Mouse (Mus musculus) limb, embryonic 13.5 days (tissue): Measurements from ENCODE around the gene 1700067P10Rik. TPM values are rescaled to one million over a fixed set of nuclear protein-coding genes. Genes with fewer than 3 reads are reported as not detected.
A peak's percentile ranks its signal among the peaks of the same experiment; 100 is the strongest.

Source experiments
- ATAC-seq: fragments of 200-750 bp; cut with Nextera tagmentation; 2 replicates; pipeline ENCODE4 v1.8.0; 2017; ENCODE audit warnings: low read depth, moderate number of reproducible peaks, moderate TSS enrichment; ENCODE audit not compliant: low FRiP score
- H3K27ac ChIP-seq: fragments of 300-500 bp; sonication (generic); 2 replicates; pipeline ENCODE4 v1.5.1; 2015; ENCODE audit warnings: inconsistent platforms, mild to moderate bottlenecking, moderate library complexity
- H3K27me3 ChIP-seq: fragments of 300-500 bp; sonication (generic); 2 replicates; pipeline ENCODE4 v1.6.1; 2015; ENCODE audit warnings: mild to moderate bottlenecking, inconsistent platforms
- H3K36me3 ChIP-seq: fragments of 300-500 bp; sonication (generic); 2 replicates; pipeline ENCODE4 v1.6.1; 2015; ENCODE audit warnings: inconsistent platforms, mild to moderate bottlenecking, moderate library complexity
- H3K4me1 ChIP-seq: fragments of 300-500 bp; sonication (generic); 2 replicates; pipeline ENCODE4 v1.6.1; 2015; ENCODE audit warnings: inconsistent platforms
- H3K4me2 ChIP-seq: fragments of 300-500 bp; sonication (generic); replicated peaks from 2 replicates; pipeline ENCODE4 v1.6.1; 2015; ENCODE audit warnings: inconsistent platforms, mild to moderate bottlenecking, moderate library complexity
- H3K4me3 ChIP-seq: fragments of 300-500 bp; sonication (generic); 2 replicates; pipeline ENCODE4 v1.5.1; 2015; ENCODE audit warnings: moderate library complexity, mild to moderate bottlenecking, inconsistent platforms
- H3K9ac ChIP-seq: fragments of 300-500 bp; sonication (generic); 2 replicates; pipeline ENCODE4 v1.6.1; 2015; ENCODE audit warnings: mild to moderate bottlenecking, inconsistent platforms
- H3K9me3 ChIP-seq: fragments of 300-500 bp; sonication (generic); 2 replicates; pipeline ENCODE4 v1.6.1; 2016; ENCODE audit warnings: inconsistent platforms
- WGBS: fragments of 180-500 bp; shearing (Covaris S2); methylation state at CpG from one replicate; pipeline ENCODE4 v1.1.7; 2015; 5-methylcytosine and 5-hydroxymethylcytosine counted together
- polyA plus RNA-seq: library from polyadenylated mRNA; unstranded; fragments of >200 nt; fragmentation: Nextera tagmentation; extraction: Ambion mirVana; gene quantifications from 2 replicates; pipeline ENCODE4 v1.2.1, GENCODE M21; 2015

The 1700067P10Rik gene
- polyA plus RNA-seq, 1 experiment from 2014 or later, result not detected

DNA sequence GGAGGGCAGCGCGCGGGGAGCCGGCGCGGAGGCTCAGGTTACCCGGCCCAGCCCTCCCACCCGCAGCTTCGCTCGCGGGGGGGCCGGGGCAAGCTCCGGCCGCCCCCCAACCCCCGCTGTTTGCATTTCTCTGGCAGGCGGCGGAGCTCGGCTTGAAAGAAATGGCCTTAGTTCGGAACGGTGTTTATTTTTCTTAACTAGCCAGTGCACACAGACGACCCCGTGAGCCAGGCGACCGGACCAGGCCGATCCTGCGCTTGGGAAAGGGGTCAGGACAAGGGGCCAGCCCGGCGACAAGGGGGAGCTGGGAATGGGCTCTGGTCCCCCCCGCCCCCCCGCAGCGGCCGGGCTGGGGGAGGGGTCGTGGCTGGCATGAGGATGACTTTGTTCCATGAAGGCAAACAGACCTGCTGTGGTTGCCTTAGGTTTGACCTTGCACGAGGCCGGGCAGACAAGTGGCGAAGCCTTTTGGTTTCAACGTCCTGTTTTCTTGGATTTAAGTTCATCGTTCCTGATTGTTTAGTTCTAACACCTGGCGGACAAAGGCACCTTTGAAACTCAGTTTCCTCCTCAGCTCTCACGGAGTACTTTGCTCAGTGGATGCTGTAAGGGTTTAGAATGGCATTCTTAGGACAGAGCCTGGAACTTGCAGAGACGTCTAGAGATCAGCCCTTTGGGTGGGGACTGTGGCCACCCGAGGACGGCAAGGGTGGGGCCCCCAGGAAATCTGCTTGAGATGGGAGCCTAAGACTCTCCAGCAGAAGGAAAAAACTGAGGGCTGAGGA, 8.8 kb downstream of the 1700067P10Rik start:
- H3K27ac ChIP-seq, result peak overlapping the region; percentile 73; the same call in 1 of the 2 replicates
- no peaks in the 10 kb centered on the region for H3K9me3 ChIP-seq
- under 1% methylated on average over 40 of the region's 43 CpGs for WGBS
- peaks cover 58% of the 10 kb centered on the region for H3K27me3 ChIP-seq
- peak overlapping the region; percentile 56; the same call in 1 of the 2 replicates for H3K9ac ChIP-seq
- H3K36me3 ChIP-seq, result no peaks in the 10 kb centered on the region
- peaks cover 71% of the 10 kb centered on the region for H3K4me1 ChIP-seq
- ATAC-seq, result no peak
- H3K4me3 ChIP-seq, result peak overlapping the region; percentile 34
- peak overlapping the region; percentile 67 for H3K4me2 ChIP-seq

DNA sequence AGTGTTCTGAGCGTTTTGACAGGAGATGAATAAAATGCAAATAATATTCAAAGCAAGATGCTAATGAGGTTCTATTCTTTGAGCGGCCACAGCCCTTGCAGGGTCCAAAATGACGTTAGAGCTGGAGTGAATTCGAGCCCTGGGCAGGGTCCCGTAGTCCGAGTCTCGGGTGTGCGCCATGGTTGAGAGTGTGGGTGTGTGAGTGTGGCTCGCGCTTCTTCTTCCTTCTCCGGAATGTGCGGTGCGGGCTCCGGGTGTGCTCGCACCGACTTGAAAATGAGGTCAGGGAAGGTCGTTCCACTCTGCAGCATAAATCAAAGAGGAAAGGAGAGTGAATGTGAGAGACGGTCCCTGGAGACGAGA, 9.4 kb downstream of the 1700067P10Rik start:
- Histone ChIP-seq H3K4me3 (peak overlapping the region; percentile 34), H3K4me1 (peaks cover 68% of the 10 kb centered on the region), H3K27me3 (peaks cover 58% of the 10 kb centered on the region), H3K9ac (no peak overlapping the region), H3K27ac (peak overlapping the region; percentile 28; the same call in 1 of the 2 replicates), H3K36me3 (no peaks in the 10 kb centered on the region), H3K9me3 (no peaks in the 10 kb centered on the region), H3K4me2 (peak overlapping the region; percentile 67)
- WGBS, result 1% methylated on average over 19 of the region's 19 CpGs
- no peak for ATAC-seq

DNA sequence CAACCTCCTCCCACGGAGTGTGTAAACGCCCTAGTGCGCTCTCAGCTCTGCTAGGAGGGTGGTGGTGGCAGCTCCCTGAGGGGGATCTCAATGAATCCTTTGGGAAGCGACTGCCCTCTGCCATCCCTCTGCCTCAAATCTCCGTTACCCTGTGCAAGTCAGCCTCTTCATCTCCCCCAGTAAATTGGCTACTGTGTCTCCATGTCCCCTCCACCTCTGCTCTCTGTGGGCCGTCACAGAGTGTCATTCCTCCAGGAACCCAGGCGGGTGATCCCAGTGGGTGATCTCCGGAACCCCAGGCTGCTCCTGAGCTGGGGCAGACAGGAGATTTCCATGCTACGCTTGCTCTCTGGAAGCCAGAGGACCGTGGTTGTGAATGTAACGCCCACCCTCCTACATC, 10.2 kb downstream of the 1700067P10Rik start:
- Histone ChIP-seq H3K4me2 (peak overlapping the region; percentile 67), H3K36me3 (no peaks in the 10 kb centered on the region), H3K27me3 (peaks cover 54% of the 10 kb centered on the region), H3K4me3 (no peak overlapping the region), H3K9me3 (no peaks in the 10 kb centered on the region), H3K4me1 (peaks cover 65% of the 10 kb centered on the region), H3K27ac (no peak overlapping the region), H3K9ac (no peak overlapping the region)
- no peak for ATAC-seq
- WGBS, result 18% methylated on average over 11 of the region's 11 CpGs

DNA sequence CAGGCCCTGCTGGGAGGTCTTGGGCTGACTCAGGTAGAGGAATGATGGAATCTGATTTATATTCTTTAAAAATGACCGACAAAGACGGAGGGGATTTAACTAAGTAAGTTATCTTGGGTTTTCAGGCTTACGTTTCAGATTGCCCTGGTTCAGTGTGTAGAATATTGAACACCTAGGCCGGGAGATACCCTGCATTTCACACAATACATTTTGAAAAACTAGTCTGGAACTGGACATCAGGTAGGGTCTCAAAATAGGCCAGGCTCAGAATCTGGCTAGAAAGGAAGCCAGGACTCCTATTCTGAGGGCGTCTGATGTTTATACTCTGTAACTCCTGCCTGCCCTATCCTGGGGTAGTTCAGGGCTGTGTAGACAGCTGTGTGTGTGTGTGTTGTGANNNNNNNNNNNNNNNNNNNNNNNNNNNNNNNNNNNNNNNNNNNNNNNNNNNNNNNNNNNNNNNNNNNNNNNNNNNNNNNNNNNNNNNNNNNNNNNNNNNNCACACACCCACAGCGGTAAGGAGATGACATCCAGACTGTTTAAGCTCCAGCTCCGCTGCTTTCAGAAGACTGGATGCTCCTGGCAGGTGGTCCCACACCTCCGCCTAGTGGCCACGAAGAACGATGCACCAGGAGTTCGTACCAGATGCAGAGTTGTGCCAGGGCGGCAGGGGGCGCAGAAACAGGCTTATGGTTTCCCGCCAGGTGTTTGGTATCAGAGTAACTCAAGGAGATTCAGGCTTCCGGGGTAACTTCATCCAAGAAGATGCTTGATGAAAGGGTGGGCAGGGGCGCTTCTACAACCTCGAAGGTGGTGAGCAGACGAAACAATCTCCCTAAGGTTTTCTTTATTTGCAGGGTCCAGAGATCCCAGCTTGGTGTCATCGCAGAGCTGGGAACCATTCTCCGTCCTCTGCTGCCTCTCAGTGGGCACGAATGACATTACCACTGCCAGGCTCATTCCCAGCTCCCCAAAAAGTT, 11.6 kb downstream of the 1700067P10Rik start:
- Histone ChIP-seq H3K9me3 (no peaks in the 10 kb centered on the region), H3K4me3 (peak overlapping the region; percentile 34), H3K4me2 (peak overlapping the region; percentile 57), H3K27ac (no peak overlapping the region), H3K36me3 (no peaks in the 10 kb centered on the region), H3K27me3 (peaks cover 42% of the 10 kb centered on the region), H3K4me1 (peaks cover 51% of the 10 kb centered on the region), H3K9ac (no peak overlapping the region)
- ATAC-seq, result peak; percentile 72
- 12% methylated on average over 20 of the region's 21 CpGs for WGBS

DNA sequence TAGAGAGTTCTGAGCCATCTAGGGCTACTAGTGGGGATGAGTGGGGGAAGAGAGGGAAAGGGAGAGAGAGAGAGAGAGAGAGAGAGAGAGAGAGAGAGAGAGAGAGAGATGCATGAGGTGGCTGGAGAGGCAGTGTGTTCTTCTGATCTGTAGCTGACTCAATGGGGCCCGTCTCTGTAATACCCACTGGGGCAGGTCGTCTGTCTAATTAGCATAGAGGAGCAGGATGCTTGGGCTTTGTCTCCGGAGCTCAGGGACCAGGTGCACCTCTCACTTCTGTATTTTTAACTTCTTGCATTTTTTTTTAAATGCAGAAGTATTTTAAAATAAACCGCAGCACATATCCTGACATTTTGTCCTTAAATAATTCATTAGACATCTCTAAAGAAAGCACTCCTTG, 18.2 kb downstream of the 1700067P10Rik start:
- H3K36me3 ChIP-seq, result no peaks in the 10 kb centered on the region
- WGBS, result 53% methylated on average over 4 of the region's 4 CpGs

DNA sequence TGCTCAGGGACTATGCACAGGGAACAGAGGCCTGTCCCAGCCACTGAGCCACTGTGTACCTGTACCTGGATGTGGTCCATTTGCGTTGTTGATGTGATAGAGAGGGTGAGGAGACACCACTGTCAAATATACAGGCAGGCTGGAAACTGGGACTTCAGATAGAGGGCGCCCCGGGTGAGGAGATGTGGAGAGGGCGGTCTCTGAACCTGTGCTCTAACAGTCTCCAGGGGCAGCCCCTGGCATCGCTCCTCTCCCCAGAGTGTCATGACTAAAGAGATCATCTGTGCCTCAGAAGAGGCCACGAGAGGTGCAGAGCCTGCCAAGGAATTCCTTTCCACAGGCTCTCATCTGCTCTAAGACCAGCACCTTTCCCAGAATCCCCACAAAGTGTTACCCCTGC, 18.7 kb downstream of the 1700067P10Rik start:
- Histone ChIP-seq H3K4me1 (no peaks in the 10 kb centered on the region), H3K4me2 (no peak overlapping the region), H3K27ac (no peak overlapping the region), H3K9me3 (no peaks in the 10 kb centered on the region), H3K36me3 (no peaks in the 10 kb centered on the region), H3K9ac (no peak overlapping the region), H3K27me3 (no peaks in the 10 kb centered on the region), H3K4me3 (no peak overlapping the region)
- WGBS, result 58% methylated on average over 6 of the region's 6 CpGs
- no peak for ATAC-seq

More for the DNA sequence above, 18.2 kb downstream of the 1700067P10Rik start:
- ATAC-seq, result no peak
- Histone ChIP-seq H3K4me1 (no peaks in the 10 kb centered on the region), H3K27me3 (0 out of 2 replicates have a peak, but pooled peaks cover 3% of the 10 kb centered on the region), H3K9me3 (no peaks in the 10 kb centered on the region), H3K27ac (no peak overlapping the region), H3K4me3 (no peak overlapping the region), H3K4me2 (no peak overlapping the region), H3K9ac (no peak overlapping the region)

DNA sequence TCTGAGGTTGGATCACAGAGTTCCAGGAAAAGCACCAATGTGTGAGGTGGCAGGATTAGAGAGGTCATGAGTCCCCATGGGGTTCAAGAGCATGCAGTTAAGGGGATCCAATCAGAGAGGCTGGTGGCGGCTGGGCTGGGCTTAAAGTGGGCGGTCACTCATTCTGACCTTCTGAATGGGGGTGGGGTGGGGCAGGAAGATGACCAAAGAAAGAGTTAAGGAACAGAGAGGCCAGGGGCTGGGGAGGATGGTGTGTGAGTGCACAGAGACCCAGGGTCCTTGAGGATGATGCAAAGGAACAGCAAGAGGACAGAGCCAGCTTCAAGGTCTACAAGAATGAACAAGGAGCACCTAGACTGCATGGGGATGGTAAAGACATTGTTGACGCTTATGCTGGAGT, 19.4 kb downstream of the 1700067P10Rik start:
- 85% methylated on average over 3 of the region's 3 CpGs for WGBS
- Histone ChIP-seq H3K4me2 (no peak overlapping the region), H3K36me3 (no peaks in the 10 kb centered on the region)

DNA sequence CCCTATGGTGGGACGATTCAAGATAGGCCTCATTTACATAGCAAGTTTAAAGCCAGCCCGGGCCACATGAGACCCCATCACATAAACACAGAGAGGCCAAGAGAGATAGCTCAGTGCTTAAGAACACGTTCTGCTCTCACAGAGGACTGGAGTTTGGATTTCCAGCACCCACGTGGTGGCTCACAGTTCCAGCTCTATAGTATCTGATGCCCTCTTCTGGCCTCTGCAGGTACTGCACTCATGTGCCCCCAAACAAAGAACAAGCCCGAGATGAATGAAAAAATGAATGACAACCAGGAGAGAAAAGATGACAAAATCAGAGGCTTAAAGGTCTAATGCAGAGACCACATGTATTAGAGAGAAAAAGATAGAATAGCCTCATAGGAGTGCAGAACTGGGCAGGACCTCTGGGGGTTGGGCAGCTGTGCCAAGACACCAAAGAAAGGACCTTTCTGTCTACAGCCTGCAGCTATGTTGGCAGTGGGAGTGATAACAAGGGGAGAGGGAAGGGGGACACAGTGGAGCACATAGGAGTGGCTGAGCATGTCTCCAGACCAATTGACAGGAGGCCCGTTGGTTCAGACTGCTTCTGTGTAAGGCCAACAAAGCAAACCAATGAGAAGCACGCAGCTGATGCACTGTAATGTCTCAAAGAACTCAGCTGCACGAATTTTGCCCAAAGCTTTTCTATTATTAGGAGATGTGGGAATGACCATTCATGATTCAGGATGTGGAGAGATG, 21.6 kb downstream of the 1700067P10Rik start:
- no peaks in the 10 kb centered on the region for H3K27me3 ChIP-seq
- H3K4me2 ChIP-seq, result no peak overlapping the region
- H3K4me1 ChIP-seq, result no peaks in the 10 kb centered on the region
- no peaks in the 10 kb centered on the region for H3K36me3 ChIP-seq
- peaks cover 8% of the 10 kb centered on the region for H3K9me3 ChIP-seq
- H3K27ac ChIP-seq, result no peak overlapping the region
- H3K4me3 ChIP-seq, result no peak overlapping the region
- WGBS, result 49% methylated on average over 8 of the region's 8 CpGs
- no peak for ATAC-seq
- H3K9ac ChIP-seq, result no peak overlapping the region

More for the DNA sequence above, 19.4 kb downstream of the 1700067P10Rik start:
- no peak for ATAC-seq
- H3K9me3 ChIP-seq, result peaks cover 3% of the 10 kb centered on the region
- H3K27me3 ChIP-seq, result no peaks in the 10 kb centered on the region
- H3K4me3 ChIP-seq, result no peak overlapping the region
- no peaks in the 10 kb centered on the region for H3K4me1 ChIP-seq
- H3K9ac ChIP-seq, result no peak overlapping the region
- H3K27ac ChIP-seq, result no peak overlapping the region

DNA sequence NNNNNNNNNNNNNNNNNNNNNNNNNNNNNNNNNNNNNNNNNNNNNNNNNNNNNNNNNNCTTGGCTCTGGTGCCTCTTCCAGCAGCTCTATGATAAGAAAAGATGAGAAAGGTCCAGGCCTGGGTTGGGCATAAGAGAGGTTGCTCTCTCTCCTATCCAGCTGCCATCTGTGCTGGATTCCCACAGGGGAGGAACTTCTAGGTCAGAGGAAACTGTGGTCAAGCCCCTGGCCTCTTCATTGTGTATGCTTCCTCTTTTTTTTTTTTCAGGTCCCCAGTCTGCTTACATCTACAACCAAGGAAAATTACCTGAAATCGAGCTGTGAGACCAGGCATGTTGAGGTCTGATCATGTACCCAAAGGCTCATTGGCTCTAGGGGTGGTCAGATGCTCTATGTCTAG, 29.5 kb downstream of the 1700067P10Rik start:
- no peak overlapping the region for H3K4me3 ChIP-seq
- H3K36me3 ChIP-seq, result no peaks in the 10 kb centered on the region
- H3K4me2 ChIP-seq, result no peak overlapping the region
- no peaks in the 10 kb centered on the region for H3K27me3 ChIP-seq
- peaks cover 4% of the 10 kb centered on the region; the same call in 1 of the 2 replicates for H3K9me3 ChIP-seq
- H3K4me1 ChIP-seq, result no peaks in the 10 kb centered on the region
- 73% methylated on average over 1 of the region's 1 CpGs for WGBS
- no peak overlapping the region for H3K9ac ChIP-seq
- no peak overlapping the region for H3K27ac ChIP-seq
- no peak for ATAC-seq

DNA sequence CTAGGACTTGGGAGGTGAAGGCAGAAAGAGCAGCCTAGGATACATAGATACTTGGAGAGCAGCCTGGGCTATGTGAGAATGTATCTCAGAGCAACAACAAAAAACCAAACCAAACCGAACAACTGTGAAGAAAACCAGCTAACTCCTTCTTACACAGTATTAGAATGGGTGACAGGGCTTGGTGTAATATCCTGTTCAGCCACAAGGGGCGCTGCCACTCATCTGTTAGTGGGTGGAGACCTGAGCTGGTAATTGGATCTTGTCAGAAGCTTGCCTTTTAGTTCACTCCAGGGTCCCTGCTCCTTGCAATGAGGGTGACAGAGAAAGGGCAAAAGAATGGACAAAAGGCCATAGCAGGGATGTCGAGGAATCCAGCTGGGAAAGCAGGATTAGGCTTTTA, 30.5 kb downstream of the 1700067P10Rik start:
- Histone ChIP-seq H3K4me1 (no peaks in the 10 kb centered on the region), H3K9me3 (no peaks in the 10 kb centered on the region; the same call in 1 of the 2 replicates), H3K27ac (no peak overlapping the region), H3K4me3 (no peak overlapping the region), H3K27me3 (no peaks in the 10 kb centered on the region), H3K9ac (no peak overlapping the region), H3K4me2 (no peak overlapping the region), H3K36me3 (no peaks in the 10 kb centered on the region)
- ATAC-seq, result peak; percentile 44; the same call in 1 of the 2 replicates
- 27% methylated on average over 3 of the region's 3 CpGs for WGBS

DNA sequence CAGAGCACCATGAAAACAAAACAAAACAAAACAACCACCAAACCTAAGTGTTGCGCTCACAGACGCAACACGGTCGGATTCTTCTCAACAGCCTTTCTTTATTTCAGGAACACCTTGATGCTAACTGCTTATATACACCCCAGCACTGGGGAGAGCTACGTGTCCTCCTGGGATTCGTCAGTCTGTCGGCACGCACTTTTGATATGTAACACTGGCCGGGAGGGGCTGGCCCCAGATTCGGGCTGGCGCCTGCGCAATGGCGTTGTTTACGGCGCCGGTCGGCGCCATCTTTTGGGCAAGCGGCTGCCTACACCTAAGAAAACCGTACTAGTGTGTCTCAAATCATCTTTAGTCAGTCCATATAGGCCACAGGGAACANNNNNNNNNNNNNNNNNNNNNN, 31.3 kb downstream of the 1700067P10Rik start:
- Histone ChIP-seq H3K4me1 (no peaks in the 10 kb centered on the region), H3K27me3 (no peaks in the 10 kb centered on the region), H3K4me3 (no peak overlapping the region), H3K27ac (no peak overlapping the region), H3K36me3 (no peaks in the 10 kb centered on the region), H3K9me3 (no peaks in the 10 kb centered on the region; the same call in 1 of the 2 replicates), H3K9ac (no peak overlapping the region), H3K4me2 (no peak overlapping the region)
- WGBS, result 92% methylated on average over 20 of the region's 20 CpGs
- no peak for ATAC-seq
